Mouse (Mus musculus) brain, embryonic 18.5 days (tissue): ENCODE results near the gene Slc25a30.

Source experiments
- DNase-seq: peaks from one replicate; pipeline ENCODE4 v3.0.0-alpha.2; 2012; ENCODE audit warnings: low read depth, low spot score

Gene Slc25a30

DNA sequence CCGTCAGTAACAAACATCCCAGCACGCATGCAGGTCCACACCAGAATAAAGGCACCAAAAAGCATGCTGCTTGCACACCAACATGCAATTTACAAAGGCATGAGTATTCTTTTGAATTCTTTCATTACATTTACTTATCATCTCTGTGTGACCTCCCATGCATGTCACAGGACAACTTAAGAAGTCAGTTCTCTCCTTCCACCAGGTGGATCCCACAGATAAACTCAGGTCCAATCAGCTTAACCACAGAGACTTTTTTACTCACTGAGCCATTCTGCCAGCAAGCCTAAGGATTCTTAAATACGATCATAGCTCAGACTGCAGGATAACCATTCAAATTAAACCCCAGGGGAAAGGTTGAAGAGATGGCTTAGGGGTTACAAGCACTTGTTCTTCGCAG, 37.7 kb downstream of the Slc25a30 start:
- DNase-seq = no peak

DNA sequence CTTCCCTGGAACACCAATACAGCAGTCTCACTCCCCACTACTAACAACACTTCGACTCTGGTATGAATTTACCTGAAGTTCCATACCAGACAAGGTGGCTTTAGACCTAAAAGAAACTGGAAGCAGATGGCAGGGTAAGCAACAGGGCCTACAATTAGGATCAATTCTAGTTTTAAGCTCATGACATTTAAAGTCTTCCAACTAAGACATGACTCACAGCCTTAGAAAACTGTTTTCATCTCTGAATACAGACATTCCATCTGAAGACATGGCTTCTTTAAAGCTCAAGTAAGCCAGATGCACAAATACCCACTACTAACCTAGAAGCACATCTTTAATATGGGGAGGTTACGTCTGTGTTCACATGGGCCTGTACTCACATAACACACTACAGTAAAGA, 38.9 kb downstream of the Slc25a30 start:
- DNase-seq = no peak

DNA sequence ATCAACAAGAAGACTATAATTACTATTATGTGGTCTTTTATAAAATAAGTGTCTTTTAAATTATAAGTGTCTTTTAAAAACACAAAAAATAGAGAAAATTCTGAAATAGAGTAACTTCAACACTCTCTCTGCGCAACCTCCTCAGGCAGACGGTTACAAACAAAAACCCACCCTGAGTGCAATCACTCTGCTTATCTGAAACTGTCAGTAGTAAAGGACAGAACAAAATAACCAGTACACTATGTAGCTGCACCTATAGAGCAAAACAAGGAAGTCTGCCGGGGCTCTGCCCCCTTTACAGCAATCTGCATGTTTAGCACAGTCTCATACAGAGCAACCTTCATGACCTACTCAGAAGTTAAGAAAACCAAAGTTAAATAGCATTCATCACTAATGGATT, 44.9 kb downstream of the Slc25a30 start:
- no peak for DNase-seq

DNA sequence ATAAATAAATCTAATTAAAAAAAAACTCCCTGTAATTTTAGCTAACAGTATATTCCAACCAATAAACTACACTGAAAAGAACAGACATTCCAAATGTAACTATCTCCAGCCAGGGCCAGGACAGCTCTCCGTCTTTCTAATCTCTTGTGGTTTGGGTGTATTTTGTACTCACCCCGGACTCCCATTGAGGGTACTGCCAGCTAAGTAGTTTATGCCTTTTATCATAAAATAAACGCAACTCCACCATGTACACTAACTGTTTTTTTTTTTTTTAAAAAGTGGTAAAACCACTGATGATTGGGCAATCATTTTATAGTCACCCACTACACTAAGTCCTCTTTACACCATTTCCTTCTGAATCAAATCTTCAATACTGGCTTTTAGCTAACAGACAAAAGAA, 51.2 kb downstream of the Slc25a30 start:
- no peak for DNase-seq

DNA sequence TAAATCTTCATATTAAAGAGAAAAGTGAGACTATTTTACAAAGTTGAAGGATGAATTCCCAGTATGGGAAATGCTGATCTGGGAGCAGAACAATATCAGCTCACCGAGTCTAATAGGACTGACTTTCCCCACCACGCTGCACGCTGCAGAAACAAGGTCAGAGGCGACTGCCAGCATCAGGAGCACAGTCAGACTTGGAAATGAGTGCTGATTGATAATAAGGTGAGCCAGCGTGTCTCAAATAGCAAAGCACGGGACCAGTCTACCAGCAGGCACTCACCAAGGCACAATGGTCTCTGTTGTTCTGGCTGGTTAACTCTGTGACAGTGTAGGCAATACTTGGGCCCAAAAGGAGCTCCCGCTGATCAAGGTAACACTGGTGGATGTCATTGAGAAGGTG, 54.2 kb downstream of the Slc25a30 start:
- DNase-seq = no peak

DNA sequence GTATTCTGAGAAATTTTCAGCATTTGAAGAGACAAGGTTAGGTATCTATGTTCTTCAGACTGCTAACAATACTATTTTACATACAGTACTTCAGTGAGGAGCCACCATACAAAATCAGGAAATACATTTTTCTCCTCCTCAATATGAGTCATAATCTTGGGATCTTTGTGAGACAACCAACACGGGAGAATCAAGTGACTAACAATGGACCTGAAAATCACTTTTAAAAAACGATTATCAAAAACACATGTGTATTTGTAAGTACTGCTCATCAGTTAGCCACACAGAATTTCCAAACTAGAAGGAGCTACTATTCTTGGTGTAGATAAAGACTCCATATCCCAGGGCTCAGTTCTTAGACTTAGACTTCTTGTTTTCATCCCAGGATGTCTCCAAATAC, 55.5 kb downstream of the Slc25a30 start:
- no peak for DNase-seq

DNA sequence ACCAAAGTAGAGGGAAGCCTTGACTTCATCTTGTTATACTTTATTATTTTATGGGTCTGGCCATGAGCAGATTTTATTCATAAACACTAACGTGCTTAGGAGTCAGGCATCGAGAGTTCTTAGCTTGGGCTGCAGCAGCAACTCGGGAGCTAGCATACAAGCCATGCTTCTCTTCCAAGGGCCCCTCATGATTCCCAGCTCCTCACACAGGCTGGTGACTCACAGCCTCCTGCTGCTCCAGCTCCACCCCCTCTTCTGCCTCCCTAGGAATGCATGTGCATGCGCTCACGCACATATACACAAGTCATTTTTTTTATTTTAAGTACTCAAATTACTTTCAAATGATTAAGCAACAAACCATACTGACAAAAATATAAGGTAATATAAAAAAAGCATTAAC, 58.7 kb downstream of the Slc25a30 start:
- DNase-seq = no peak

DNA sequence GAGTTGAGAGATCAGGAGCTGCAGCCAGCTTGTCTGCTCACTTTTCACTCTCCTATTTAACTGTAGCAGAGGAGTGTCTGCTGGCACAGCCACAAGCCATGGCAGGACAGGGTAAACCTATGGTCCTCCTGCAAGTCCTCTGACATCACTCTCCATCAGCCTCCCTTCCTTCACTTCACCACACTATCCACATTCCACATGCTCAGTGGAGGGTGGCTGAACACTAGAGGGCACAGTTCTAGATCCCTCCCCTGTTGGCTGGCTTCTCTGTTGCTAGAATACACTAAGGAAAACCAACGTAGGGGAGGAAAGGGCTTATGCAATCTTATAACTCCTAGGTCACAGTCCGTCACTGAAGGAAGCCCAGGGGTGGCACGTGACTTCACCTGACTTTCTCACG, 59.8 kb downstream of the Slc25a30 start:
- DNase-seq = no peak

DNA sequence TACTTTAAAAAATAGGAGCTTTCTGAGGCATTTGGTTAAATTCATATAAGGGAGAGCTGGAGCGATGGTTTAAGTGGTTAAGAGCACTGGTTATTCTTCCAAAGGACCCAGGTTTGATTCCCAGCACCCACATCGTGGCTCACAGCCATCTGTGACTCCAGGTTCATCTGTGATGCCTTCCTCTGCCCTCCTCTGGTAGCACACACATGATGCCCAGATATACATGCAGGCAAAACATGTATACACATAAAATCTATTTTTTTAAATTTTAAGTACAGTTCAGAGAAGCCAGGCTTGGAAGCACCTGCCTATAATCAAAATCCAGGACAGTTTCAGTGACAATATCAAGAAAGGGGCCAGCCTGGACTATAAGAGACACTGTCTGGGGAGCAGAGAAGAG, 64.0 kb downstream of the Slc25a30 start:
- DNase-seq = no peak

DNA sequence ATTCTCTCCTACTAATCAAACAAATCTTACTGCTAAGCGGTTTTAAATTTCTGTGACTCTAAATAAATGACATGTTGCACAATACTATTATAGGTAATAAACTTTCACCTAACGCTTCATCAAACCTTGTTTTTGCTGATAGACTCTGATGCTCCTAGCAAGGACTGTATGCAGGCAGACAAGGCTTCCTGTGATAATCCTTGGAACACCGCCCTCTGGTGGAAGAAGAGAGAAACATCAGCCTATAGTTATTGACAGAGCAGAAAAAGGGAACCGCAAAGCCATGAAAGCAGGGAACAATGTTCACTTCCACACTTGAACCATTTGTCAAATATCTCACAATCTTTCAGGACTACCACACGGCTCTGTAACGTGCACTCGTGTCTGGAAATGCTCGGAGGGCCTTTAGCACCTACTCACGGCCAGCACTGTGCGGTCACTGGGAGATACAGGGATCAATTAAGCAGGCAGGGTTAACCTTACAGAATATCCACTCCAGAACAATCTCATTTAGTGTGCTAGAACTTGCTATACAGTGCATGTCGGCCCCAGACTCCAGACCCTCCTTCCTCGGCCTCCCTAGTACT, 64.8 kb downstream of the Slc25a30 start:
- DNase-seq = peak; percentile 65

DNA sequence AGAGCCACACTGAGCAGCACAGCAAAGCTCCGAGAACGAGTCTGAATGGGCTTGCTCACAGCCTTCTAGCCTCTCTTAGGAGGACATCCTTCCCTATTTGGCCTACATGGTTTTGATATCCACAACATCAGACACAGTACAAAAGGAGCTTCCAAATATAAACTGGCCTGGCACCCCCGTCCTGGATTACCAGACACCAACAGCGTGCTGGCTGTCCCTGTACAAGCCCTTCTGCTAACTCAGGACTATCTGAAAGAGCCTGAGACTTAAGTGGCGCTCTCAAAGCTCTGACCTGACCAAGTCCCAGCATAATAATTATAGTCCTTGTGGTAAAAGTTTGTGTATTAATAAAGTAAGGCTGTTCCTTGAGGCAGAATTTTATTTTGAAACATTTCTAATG, 66.7 kb downstream of the Slc25a30 start:
- no peak for DNase-seq

DNA sequence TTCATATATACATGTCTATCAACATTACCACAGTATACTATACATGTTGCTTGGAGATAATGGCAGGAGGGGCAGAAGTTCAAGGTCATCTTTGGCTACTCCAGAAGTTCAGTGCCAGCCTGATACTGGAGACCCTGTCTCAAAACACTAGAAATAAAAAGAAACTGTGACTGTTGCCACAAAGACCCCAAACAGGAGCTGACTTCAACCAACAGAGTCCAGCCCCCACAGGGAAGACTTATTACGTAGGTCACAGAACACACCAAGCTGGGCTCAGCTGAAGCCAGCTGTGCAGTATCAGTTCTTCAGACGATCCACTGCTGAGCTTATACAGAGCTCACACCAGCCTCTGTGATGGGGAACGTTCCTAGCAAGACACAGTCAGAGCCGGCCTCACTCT, 70.4 kb downstream of the Slc25a30 start:
- no peak for DNase-seq

DNA sequence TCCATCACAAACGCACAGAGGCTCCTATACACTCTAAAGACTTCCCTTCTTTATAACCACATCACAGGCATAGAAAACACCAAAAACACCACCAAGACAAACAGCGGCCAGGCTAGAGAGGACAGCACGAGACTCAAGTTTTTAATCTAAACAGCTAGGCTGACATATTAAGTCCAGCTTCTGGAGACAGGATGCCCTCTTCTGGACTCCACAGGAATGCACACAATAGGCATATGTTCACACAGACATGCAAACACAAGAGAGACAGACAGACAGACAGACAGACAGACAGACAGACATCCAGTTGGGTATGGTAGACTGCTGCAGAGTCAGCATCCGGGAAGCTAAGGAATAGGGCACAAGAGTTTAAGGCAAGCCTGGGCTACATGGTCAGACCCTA, 73.2 kb downstream of the Slc25a30 start:
- no peak for DNase-seq

DNA sequence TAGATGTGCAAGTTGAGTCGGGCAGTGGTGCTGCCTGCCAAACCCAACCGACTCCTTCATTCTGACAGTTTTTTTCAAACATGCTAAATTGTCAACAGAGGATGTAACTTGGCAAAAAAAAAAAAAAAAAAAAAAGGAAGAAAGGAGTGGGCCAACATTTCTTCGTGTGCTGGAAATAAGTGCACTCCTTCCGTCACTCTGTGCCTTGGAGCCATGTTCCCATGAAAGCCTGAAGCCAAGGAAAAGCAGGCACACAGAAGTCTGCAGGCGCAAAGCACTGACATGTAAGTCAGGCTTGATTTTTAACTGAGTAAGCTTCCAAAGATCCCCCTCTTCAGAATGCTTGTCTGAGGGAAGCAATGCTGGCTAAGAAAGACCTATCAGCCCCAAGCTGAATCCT, 74.2 kb downstream of the Slc25a30 start:
- no peak for DNase-seq

DNA sequence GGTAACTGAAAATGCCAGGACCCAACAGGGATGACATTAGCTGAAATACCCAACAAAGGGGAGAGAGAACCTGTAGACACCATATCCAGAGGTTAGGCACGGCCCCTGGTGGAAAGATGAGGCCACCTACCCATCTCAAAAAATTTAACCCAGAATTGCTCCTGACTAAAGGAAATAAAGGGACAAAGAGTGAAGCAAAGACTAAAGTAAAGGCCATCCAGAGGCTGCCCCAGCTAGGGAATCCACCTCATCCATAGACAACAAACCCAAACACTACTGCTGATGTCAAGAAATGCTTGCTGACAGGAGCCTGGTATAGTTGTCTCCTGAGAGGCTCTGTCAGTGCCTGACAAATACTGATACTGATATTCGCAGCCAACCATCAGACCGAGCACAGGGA, 75.1 kb downstream of the Slc25a30 start:
- no peak for DNase-seq
